Comparison of ENCODE assay signal across 26 mouse cellular contexts in genomic region chr6:101291944-101292343, GRCm38 (mm10).
"Had no signal": no experiment of that assay in that cellular context is flagged by ENCODE, and none has a peak within 500 bp of the region (broad histone marks: within the 10 kb centered on the region; RNA-seq: fewer than 3 reads in every experiment).

No protein-coding gene starts in this region.

- H3K9ac ChIP-seq: embryonic facial prominence, embryonic 12.5 days; embryonic facial prominence, embryonic 13.5 days; embryonic facial prominence, embryonic 15.5 days; forebrain, embryonic 12.5 days; forebrain, embryonic 13.5 days; forebrain, embryonic 15.5 days; forebrain, postnatal 0 days had no signal

- H3K27ac ChIP-seq: embryonic facial prominence, embryonic 12.5 days; embryonic facial prominence, embryonic 13.5 days; embryonic facial prominence, embryonic 15.5 days; forebrain, embryonic 10.5 days; forebrain, embryonic 12.5 days; forebrain, embryonic 13.5 days; forebrain, embryonic 15.5 days; heart, adult 2 months; heart, embryonic 10.5 days had no signal

- H3K9me3 ChIP-seq: embryonic facial prominence, embryonic 10.5 days; embryonic facial prominence, embryonic 12.5 days; embryonic facial prominence, embryonic 13.5 days; embryonic facial prominence, embryonic 15.5 days; forebrain, embryonic 10.5 days; forebrain, embryonic 12.5 days; forebrain, embryonic 13.5 days; forebrain, embryonic 15.5 days; heart, embryonic 10.5 days had no signal

- H3K36me3 ChIP-seq: embryonic facial prominence, embryonic 10.5 days; embryonic facial prominence, embryonic 12.5 days; embryonic facial prominence, embryonic 13.5 days; embryonic facial prominence, embryonic 15.5 days; forebrain, embryonic 10.5 days; forebrain, embryonic 12.5 days; forebrain, embryonic 15.5 days; heart, embryonic 10.5 days had no signal

- H3K27me3 ChIP-seq: embryonic facial prominence, embryonic 12.5 days; embryonic facial prominence, embryonic 13.5 days; embryonic facial prominence, embryonic 15.5 days; forebrain, embryonic 15.5 days had no signal

- H3K4me3 ChIP-seq: embryonic facial prominence, embryonic 10.5 days; embryonic facial prominence, embryonic 12.5 days; embryonic facial prominence, embryonic 13.5 days; embryonic facial prominence, embryonic 15.5 days; erythroblast, embryonic 14.5 days; forebrain, embryonic 10.5 days; forebrain, embryonic 12.5 days; forebrain, embryonic 13.5 days; forebrain, embryonic 15.5 days; gastrocnemius, adult 2 months; heart, adult 2 months; heart, embryonic 10.5 days had no signal

- H3K4me1 ChIP-seq: forebrain, embryonic 15.5 days had no signal

- DNase-seq: cerebellum, adult 9-10 months; cerebellum, adult 9-11 months; cerebellum, postnatal 10 days; cerebellum, postnatal 14 days; cerebellum, postnatal 25 days; cerebellum, postnatal 36 days; embryo, embryonic 11 days; forebrain, postnatal 0 days; gastrocnemius, adult 2 months; gastrocnemius, postnatal 10 days; gastrocnemius, postnatal 14 days; gastrocnemius, postnatal 25 days; gastrocnemius, postnatal 36 days; heart, adult 11 months; heart, adult 18-20 months; heart, adult 2 months had no signal
